9 mouse cellular contexts compared by ENCODE assay signal in genomic region chrX:53976273-53977135, GRCm38 (mm10).
DNase-seq lines count a peak whose midpoint lies in the region; ATAC-seq lines count a peak whose summit lies in the region.
"Had no signal": no experiment of that assay in that cellular context is flagged by ENCODE, and none has a peak within 500 bp of the region (broad histone marks: within the 10 kb centered on the region; RNA-seq: fewer than 3 reads in every experiment).

No protein-coding gene starts in this region.

- no peak for ATAC-seq in heart, embryonic 14.5 days (ENCODE audit: insufficient number of reproducible peaks, insufficient read depth, low FRiP score, low read depth)
- ATAC-seq in intestine, embryonic 14.5 days (replicated peaks; ENCODE audit: low FRiP score, low TSS enrichment, low read depth), result no peak

- peaks cover 3% of the 10 kb centered on the region; the same call in 1 of the 2 replicates for H3K27me3 ChIP-seq in heart, embryonic 14.5 days (ENCODE audit: control insufficient read depth, insufficient read depth, low read length)
- H3K27me3 ChIP-seq in intestine, embryonic 14.5 days (replicated peaks; ENCODE audit: control insufficient read depth, insufficient read depth, low read length), result no peaks in the 10 kb centered on the region

- H3K36me3 ChIP-seq in heart, embryonic 14.5 days (ENCODE audit: control insufficient read depth, insufficient read depth, low read length), result no peaks in the 10 kb centered on the region
- no peaks in the 10 kb centered on the region for H3K36me3 ChIP-seq in intestine, embryonic 14.5 days (ENCODE audit: control insufficient read depth, insufficient read depth, low read length)

- 19% methylated on average over 36 of the region's 42 CpGs for WGBS in heart, embryonic 14.5 days
- WGBS in intestine, embryonic 14.5 days, result 14% methylated on average over 34 of the region's 42 CpGs

- H3K27ac ChIP-seq in heart, embryonic 14.5 days (replicated peaks in 1 of 2; ENCODE audit: control insufficient read depth in 1 of 2, insufficient read depth in 1 of 2, low read depth in 2 of 2, low read length in 2 of 2), result no peak overlapping the region
- no peak overlapping the region for H3K27ac ChIP-seq in intestine, embryonic 14.5 days (ENCODE audit: low read depth)

- peak overlapping the region; percentile 22 to 39 for H3K4me3 ChIP-seq in heart, embryonic 14.5 days (ENCODE audit: control insufficient read depth in 1 of 2, insufficient read depth in 1 of 2, low read depth in 1 of 2, low read length in 2 of 2)
- H3K4me3 ChIP-seq in intestine, embryonic 14.5 days (ENCODE audit: low read depth, low read length), result peak overlapping the region; percentile 33

- no peak for DNase-seq in heart, adult 9 months (ENCODE audit: low spot score in 2 of 2)
- peak; percentile 32 for DNase-seq in embryo, embryonic 9.5 days (ENCODE audit: extremely low spot score)
- peak; percentile 53 for DNase-seq in intestine, embryonic 14.5 days (ENCODE audit: low spot score)
- DNase-seq in neural tube, embryonic 10.5 days (ENCODE audit: extremely low spot score, low spot score), result peak; percentile 18
- no peak for DNase-seq in spleen, adult 18-20 months
- no peak for DNase-seq in adrenal gland, adult 18-20 months (ENCODE audit: low spot score in 2 of 2)
- no peak for DNase-seq in layer of hippocampus, postnatal 36 days
- DNase-seq: heart, postnatal 4 days had no signal

- no peaks in the 10 kb centered on the region for H3K9me3 ChIP-seq in heart, embryonic 14.5 days (ENCODE audit: control insufficient read depth, low read length)
- H3K9me3 ChIP-seq in intestine, embryonic 14.5 days (ENCODE audit: control insufficient read depth, low read length), result no peaks in the 10 kb centered on the region

- 0 out of 4 replicates have a peak, but pooled peaks cover 0 to 2% of the 10 kb centered on the region in 2 experiments for H3K4me1 ChIP-seq in heart, embryonic 14.5 days (ENCODE audit: control insufficient read depth in 2 of 2, insufficient read depth in 2 of 2, low read length in 2 of 2)
- no peaks in the 10 kb centered on the region for H3K4me1 ChIP-seq in intestine, embryonic 14.5 days (replicated peaks; ENCODE audit: control insufficient read depth, insufficient read depth, low read length)

- peak overlapping the region; percentile 79 for H3K4me2 ChIP-seq in heart, embryonic 14.5 days (ENCODE audit: low read length)
- H3K4me2 ChIP-seq in intestine, embryonic 14.5 days (ENCODE audit: low read length), result peak overlapping the region; percentile 59

- H3K9ac ChIP-seq in heart, embryonic 14.5 days (ENCODE audit: low read length), result no peak overlapping the region
- H3K9ac ChIP-seq in intestine, embryonic 14.5 days (ENCODE audit: low read length), result no peak overlapping the region

Comparison
In these comparisons a context has a peak if more than half of its experiments do, and no peak if none do; other contexts are left out.
1. DNase-seq: peak in embryo, embryonic 9.5 days (single experiment), intestine, embryonic 14.5 days (single experiment) and neural tube, embryonic 10.5 days (single experiment); none in heart, adult 9 months (0 of 2), spleen, adult 18-20 months (0 of 2), adrenal gland, adult 18-20 months (0 of 2) and layer of hippocampus, postnatal 36 days (0 of 2).